Mouse (Mus musculus): ENCODE results near the gene Slc3a1. TPM values are rescaled to one million over a fixed set of nuclear protein-coding genes. Genes with fewer than 3 reads are reported as not detected.

The Slc3a1 gene
- polyA plus RNA-seq (2014; fragmentation: Nextera tagmentation; extraction: Ambion mirVana) = 0.58 and 0.71 TPM in 2 replicates

DNA sequence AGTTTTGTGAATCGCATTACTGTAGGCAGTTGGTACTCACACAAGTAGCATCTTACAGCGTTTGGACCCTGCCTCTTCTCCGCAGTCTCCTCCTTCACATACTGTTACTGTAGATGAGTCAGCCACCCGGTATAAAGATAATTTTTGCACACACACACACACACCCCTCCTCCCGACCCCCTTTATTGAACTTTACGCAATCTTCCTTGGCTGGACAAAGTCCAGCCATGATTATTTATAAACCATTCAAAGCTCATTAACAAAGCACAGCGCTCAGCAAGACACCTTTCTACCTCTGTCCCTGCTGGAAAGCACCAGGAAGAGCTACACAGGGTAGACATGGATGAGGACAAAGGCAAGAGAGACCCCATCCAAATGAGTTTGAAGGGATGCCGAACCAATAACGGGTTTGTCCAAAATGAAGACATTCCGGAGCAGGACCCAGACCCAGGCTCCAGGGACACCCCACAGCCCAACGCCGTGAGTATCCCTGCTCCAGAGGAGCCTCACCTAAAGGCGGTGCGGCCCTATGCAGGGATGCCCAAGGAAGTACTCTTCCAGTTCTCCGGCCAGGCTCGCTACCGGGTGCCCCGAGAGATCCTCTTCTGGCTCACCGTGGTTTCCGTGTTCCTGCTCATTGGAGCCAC is at the start of gene Slc3a1:
Gene Slc3a1, plus strand, starts transcription at position 284 of the 647 bp plus-strand sequence.
- Histone ChIP-seq H3K36me3 (ENCODE audit: control insufficient read depth, insufficient read depth, low read length) (no peaks in the 10 kb centered on the region), H3K9ac (replicated peaks; ENCODE audit: low read depth, low read length) (no peak within 1 kb of the TSS), H3K9me3 (ENCODE audit: control insufficient read depth, low read depth, low read length) (no peaks in the 10 kb centered on the region), H3K4me3 (ENCODE audit: low read depth, low read length) (no peak within 1 kb of the TSS), H3K27me3 (ENCODE audit: control insufficient read depth, insufficient read depth, low read length) (no peaks in the 10 kb centered on the region), H3K27ac (ENCODE audit: low read length) (no peak within 1 kb of the TSS), H3K4me1 (ENCODE audit: control insufficient read depth, insufficient read depth, low read length) (0 out of 2 replicates have a peak, but pooled peaks cover 4% of the 10 kb centered on the region), H3K4me2 (replicated peaks; ENCODE audit: low read depth, low read length) (no peak within 1 kb of the TSS)
- no peak for ATAC-seq (ENCODE audit: insufficient number of reproducible peaks, insufficient read depth, low FRiP score, low read depth)
- WGBS = 89% methylated on average over 20 of the region's 20 CpGs

GRCm38 (mm10) chr17:84981721-84982120 is 46.5 kb upstream of the Slc3a1 start:
- no peak for ATAC-seq (ENCODE audit: insufficient number of reproducible peaks, insufficient read depth, low FRiP score, low read depth)
- no peak overlapping the region for H3K9ac ChIP-seq (replicated peaks; ENCODE audit: low read depth, low read length)
- no peaks in the 10 kb centered on the region for H3K4me1 ChIP-seq (ENCODE audit: control insufficient read depth, insufficient read depth, low read length)
- no peak overlapping the region for H3K4me3 ChIP-seq (ENCODE audit: low read depth, low read length)
- H3K27me3 ChIP-seq (ENCODE audit: control insufficient read depth, insufficient read depth, low read length) = no peaks in the 10 kb centered on the region
- no peaks in the 10 kb centered on the region for H3K9me3 ChIP-seq (ENCODE audit: control insufficient read depth, low read depth, low read length)
- no peaks in the 10 kb centered on the region for H3K36me3 ChIP-seq (ENCODE audit: control insufficient read depth, insufficient read depth, low read length)
- WGBS = 100% methylated on average over 1 of the region's 1 CpGs
- H3K27ac ChIP-seq (ENCODE audit: low read length) = no peak overlapping the region
- no peak overlapping the region for H3K4me2 ChIP-seq (replicated peaks; ENCODE audit: low read depth, low read length)

- no peak overlapping the region for H3K4me3 ChIP-seq (ENCODE audit: low read depth, low read length)
- no peak overlapping the region for H3K27ac ChIP-seq (ENCODE audit: low read length)
- 85% methylated on average over 2 of the region's 2 CpGs for WGBS
- ATAC-seq (ENCODE audit: insufficient number of reproducible peaks, insufficient read depth, low FRiP score, low read depth) = no peak
- H3K4me2 ChIP-seq (replicated peaks; ENCODE audit: low read depth, low read length) = no peak overlapping the region
- no peaks in the 10 kb centered on the region for H3K27me3 ChIP-seq (ENCODE audit: control insufficient read depth, insufficient read depth, low read length)
- no peaks in the 10 kb centered on the region for H3K9me3 ChIP-seq (ENCODE audit: control insufficient read depth, low read depth, low read length)
- H3K4me1 ChIP-seq (ENCODE audit: control insufficient read depth, insufficient read depth, low read length) = no peaks in the 10 kb centered on the region
- H3K9ac ChIP-seq (replicated peaks; ENCODE audit: low read depth, low read length) = no peak overlapping the region
- no peaks in the 10 kb centered on the region for H3K36me3 ChIP-seq (ENCODE audit: control insufficient read depth, insufficient read depth, low read length)
Observed at GRCm38 (mm10) chr17:84982735-84983134, 45.4 kb upstream of the Slc3a1 start.

GRCm38 (mm10) chr17:84986368-84986767 is 41.8 kb upstream of the Slc3a1 start:
- Histone ChIP-seq H3K36me3 (ENCODE audit: control insufficient read depth, insufficient read depth, low read length) (no peaks in the 10 kb centered on the region), H3K9me3 (ENCODE audit: control insufficient read depth, low read depth, low read length) (no peaks in the 10 kb centered on the region), H3K4me1 (ENCODE audit: control insufficient read depth, insufficient read depth, low read length) (no peaks in the 10 kb centered on the region), H3K27ac (ENCODE audit: low read length) (no peak overlapping the region), H3K27me3 (ENCODE audit: control insufficient read depth, insufficient read depth, low read length) (no peaks in the 10 kb centered on the region), H3K9ac (replicated peaks; ENCODE audit: low read depth, low read length) (no peak overlapping the region), H3K4me3 (ENCODE audit: low read depth, low read length) (no peak overlapping the region), H3K4me2 (replicated peaks; ENCODE audit: low read depth, low read length) (no peak overlapping the region)
- no peak for ATAC-seq (ENCODE audit: insufficient number of reproducible peaks, insufficient read depth, low FRiP score, low read depth)
- 46% methylated on average over 5 of the region's 5 CpGs for WGBS

- Histone ChIP-seq H3K4me1 (ENCODE audit: control insufficient read depth, insufficient read depth, low read length) (no peaks in the 10 kb centered on the region), H3K36me3 (ENCODE audit: control insufficient read depth, insufficient read depth, low read length) (no peaks in the 10 kb centered on the region), H3K27me3 (ENCODE audit: control insufficient read depth, insufficient read depth, low read length) (no peaks in the 10 kb centered on the region), H3K4me3 (ENCODE audit: low read depth, low read length) (no peak overlapping the region), H3K27ac (ENCODE audit: low read length) (no peak overlapping the region), H3K4me2 (replicated peaks; ENCODE audit: low read depth, low read length) (no peak overlapping the region), H3K9ac (replicated peaks; ENCODE audit: low read depth, low read length) (no peak overlapping the region), H3K9me3 (ENCODE audit: control insufficient read depth, low read depth, low read length) (no peaks in the 10 kb centered on the region)
- ATAC-seq (ENCODE audit: insufficient number of reproducible peaks, insufficient read depth, low FRiP score, low read depth) = no peak; the same call in 1 of the 2 replicates
- 78% methylated on average over 3 of the region's 3 CpGs for WGBS
Observed at GRCm38 (mm10) chr17:84987834-84988410, 40.3 kb upstream of the Slc3a1 start.

- Histone ChIP-seq H3K4me1 (ENCODE audit: control insufficient read depth, insufficient read depth, low read length) (no peaks in the 10 kb centered on the region), H3K4me2 (replicated peaks; ENCODE audit: low read depth, low read length) (no peak overlapping the region), H3K9ac (replicated peaks; ENCODE audit: low read depth, low read length) (no peak overlapping the region), H3K27me3 (ENCODE audit: control insufficient read depth, insufficient read depth, low read length) (no peaks in the 10 kb centered on the region), H3K27ac (ENCODE audit: low read length) (no peak overlapping the region), H3K36me3 (ENCODE audit: control insufficient read depth, insufficient read depth, low read length) (no peaks in the 10 kb centered on the region), H3K4me3 (ENCODE audit: low read depth, low read length) (no peak overlapping the region), H3K9me3 (ENCODE audit: control insufficient read depth, low read depth, low read length) (no peaks in the 10 kb centered on the region)
- ATAC-seq (ENCODE audit: insufficient number of reproducible peaks, insufficient read depth, low FRiP score, low read depth) = no peak
Observed at GRCm38 (mm10) chr17:84988514-84988913, 39.7 kb upstream of the Slc3a1 start.

GRCm38 (mm10) chr17:84995844-84996243 is 32.3 kb upstream of the Slc3a1 start:
- H3K27ac ChIP-seq (ENCODE audit: low read length) = no peak overlapping the region
- no peaks in the 10 kb centered on the region for H3K27me3 ChIP-seq (ENCODE audit: control insufficient read depth, insufficient read depth, low read length)
- no peaks in the 10 kb centered on the region for H3K9me3 ChIP-seq (ENCODE audit: control insufficient read depth, low read depth, low read length)
- H3K4me1 ChIP-seq (ENCODE audit: control insufficient read depth, insufficient read depth, low read length) = no peaks in the 10 kb centered on the region
- no peak overlapping the region for H3K4me3 ChIP-seq (ENCODE audit: low read depth, low read length)
- H3K4me2 ChIP-seq (replicated peaks; ENCODE audit: low read depth, low read length) = no peak overlapping the region
- WGBS = 70% methylated on average over 6 of the region's 6 CpGs
- no peak overlapping the region for H3K9ac ChIP-seq (replicated peaks; ENCODE audit: low read depth, low read length)
- ATAC-seq (ENCODE audit: insufficient number of reproducible peaks, insufficient read depth, low FRiP score, low read depth) = no peak
- peaks cover 4% of the 10 kb centered on the region; the same call in 1 of the 2 replicates for H3K36me3 ChIP-seq (ENCODE audit: control insufficient read depth, insufficient read depth, low read length)

DNA sequence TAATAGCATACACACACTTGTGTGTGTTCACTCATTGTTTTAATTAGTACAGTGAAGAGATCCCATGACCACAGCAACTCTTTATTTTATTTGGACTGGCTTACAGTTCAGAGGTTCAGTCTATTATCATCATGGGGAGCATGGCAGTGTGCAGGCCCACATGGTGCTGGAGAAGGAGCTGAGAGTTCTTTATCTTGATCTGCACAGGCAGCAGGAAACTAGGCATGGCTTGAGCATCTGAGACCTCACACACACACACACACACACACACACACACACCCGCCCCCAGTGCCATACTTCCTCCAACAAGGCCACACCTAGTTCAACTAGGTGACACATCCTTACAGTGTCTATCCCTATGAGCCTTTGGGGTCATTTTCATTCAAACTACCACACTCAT is 30.5 kb upstream of the Slc3a1 start:
- Histone ChIP-seq H3K36me3 (ENCODE audit: control insufficient read depth, insufficient read depth, low read length) (peaks cover 4% of the 10 kb centered on the region; the same call in 1 of the 2 replicates), H3K4me3 (ENCODE audit: low read depth, low read length) (no peak overlapping the region), H3K27me3 (ENCODE audit: control insufficient read depth, insufficient read depth, low read length) (no peaks in the 10 kb centered on the region), H3K4me1 (ENCODE audit: control insufficient read depth, insufficient read depth, low read length) (no peaks in the 10 kb centered on the region), H3K27ac (ENCODE audit: low read length) (no peak overlapping the region), H3K9me3 (ENCODE audit: control insufficient read depth, low read depth, low read length) (no peaks in the 10 kb centered on the region), H3K9ac (replicated peaks; ENCODE audit: low read depth, low read length) (no peak overlapping the region), H3K4me2 (replicated peaks; ENCODE audit: low read depth, low read length) (no peak overlapping the region)
- 71% methylated on average over 1 of the region's 1 CpGs for WGBS
- no peak for ATAC-seq (ENCODE audit: insufficient number of reproducible peaks, insufficient read depth, low FRiP score, low read depth)

Measured in stomach, embryonic 14.5 days (tissue).